Mouse (Mus musculus): ENCODE measurements at regions not wholly inside any gene's neighbourhood (a gene's known extent, or its start where the extent isn't known, plus 50 kb on each side); places are given as distances from the start of the nearest gene placed in this dataset.
A peak's percentile ranks its signal among the peaks of the same experiment; 100 is the strongest.

GRCm38 (mm10) chr4:122781717-122782116, 54.3 kb upstream of the Ppt1 start:
- TF ChIP-seq CTCF (IDR thresholded peaks at IDR 0.05), result peak; percentile 11; the same call in 1 of the 2 replicates
- DNase-seq (ENCODE audit: low spot score) (no peak), ATAC-seq (ENCODE audit: low FRiP score) (no peak)
- no peaks in the 10 kb centered on the region for H3K4me1 ChIP-seq (ENCODE audit: insufficient read depth, low read length)
- no peak overlapping the region for H3K4me3 ChIP-seq (ENCODE audit: low read depth, low read length)
- H3K27ac ChIP-seq (ENCODE audit: low read depth, low read length), result no peak overlapping the region
- H3K9me3 ChIP-seq (ENCODE audit: low read length), result no peaks in the 10 kb centered on the region
- H3K27me3 ChIP-seq (ENCODE audit: insufficient read depth, low read length), result no peaks in the 10 kb centered on the region
- no peak overlapping the region for H3K4me2 ChIP-seq (ENCODE audit: low read depth, low read length, poor library complexity, severe bottlenecking)
- H3K36me3 ChIP-seq (ENCODE audit: insufficient read depth, low read length), result no peaks in the 10 kb centered on the region
- 81% methylated on average over 1 of the region's 1 CpGs for WGBS
- no peak overlapping the region for H3K9ac ChIP-seq (replicated peaks; ENCODE audit: low read length, poor library complexity, severe bottlenecking)

Measured in midbrain, postnatal 0 days (tissue).